Mouse (Mus musculus) midbrain, embryonic 12.5 days (tissue): ENCODE results near the gene Nckap5l. TPM values are rescaled to one million over a fixed set of nuclear protein-coding genes. Genes with fewer than 3 reads are reported as not detected.

Source experiments
- polyA plus RNA-seq: library from polyadenylated mRNA; unstranded; fragments of >200 nt; fragmentation: Nextera tagmentation; extraction: Ambion mirVana; gene quantifications from 2 replicates; pipeline ENCODE4 v1.2.1, GENCODE M21; 2016

Nckap5l gene
- polyA plus RNA-seq, 1 experiment from 2014 or later, result 12.9 TPM

Other genes with a start within 250 kb of the Nckap5l start
- 0.16 and 0.23 TPM in 2 replicates for gene Kcnh3, start 232.9 kb downstream of the Nckap5l start, polyA plus RNA-seq
- 196 and 202 TPM in 2 replicates for gene Mcrs1, start 205.8 kb downstream of the Nckap5l start, polyA plus RNA-seq
- gene Prpf40b, start 162.7 kb downstream of the Nckap5l start, polyA plus RNA-seq, result 75.9 and 78.1 TPM in 2 replicates
- gene Fam186b, start 161.9 kb downstream of the Nckap5l start, polyA plus RNA-seq, result 0.22 and 0.26 TPM in 2 replicates
- 15.1 and 16.4 TPM in 2 replicates for gene Fmnl3, start 87.3 kb downstream of the Nckap5l start, polyA plus RNA-seq
- 251 and 255 TPM in 2 replicates for gene Tmbim6, start 64.9 kb downstream of the Nckap5l start, polyA plus RNA-seq
- 19.9 and 20.1 TPM in 2 replicates for gene Bcdin3d, start 17.0 kb upstream of the Nckap5l start, polyA plus RNA-seq
- 2.0 and 3.1 TPM in 2 replicates for gene Faim2, start 70.4 kb upstream of the Nckap5l start, polyA plus RNA-seq
- not detected in 2 replicates for gene Aqp2, start 121.3 kb upstream of the Nckap5l start, polyA plus RNA-seq
- 0.50 and 1.0 TPM in 2 replicates for gene Aqp5, start 133.0 kb upstream of the Nckap5l start, polyA plus RNA-seq
- gene Aqp6, start 143.7 kb upstream of the Nckap5l start, polyA plus RNA-seq, result 0.20 TPM in 1 of 2 replicates, not detected in the other
- gene Racgap1, start 193.9 kb upstream of the Nckap5l start, polyA plus RNA-seq, result 223 TPM in 2 replicates
- gene Asic1, start 212.6 kb upstream of the Nckap5l start, polyA plus RNA-seq, result 36.0 and 43.7 TPM in 2 replicates
- gene Smarcd1, start 244.4 kb upstream of the Nckap5l start, polyA plus RNA-seq, result 141 and 157 TPM in 2 replicates
- not detected in 2 replicates for gene Gm17349, start 247.7 kb upstream of the Nckap5l start, polyA plus RNA-seq